Mouse (Mus musculus) thymus, adult 2 months (tissue): ENCODE measurements at regions not wholly inside any gene's neighbourhood (a gene's known extent, or its start where the extent isn't known, plus 50 kb on each side); places are given as distances from the start of the nearest gene placed in this dataset.

Source experiments
- CTCF ChIP-seq: fragments of 200-500 bp; IDR thresholded peaks from 2 replicates; pipeline ENCODE4 v1.5.1; 2012; ENCODE audit warnings: mild to moderate bottlenecking, control low read depth, low read length, moderate library complexity, borderline replicate concordance; ENCODE audit not compliant: control insufficient read depth, poor library complexity, insufficient read depth; ENCODE audit errors: extremely low read depth
- POLR2A ChIP-seq: fragments of 200-500 bp; IDR thresholded peaks from 2 replicates; pipeline ENCODE4 v1.6.1; 2012; ENCODE audit warnings: mild to moderate bottlenecking, low read length, control low read depth, moderate library complexity; ENCODE audit not compliant: control insufficient read depth, poor library complexity, insufficient read depth; ENCODE audit errors: extremely low read depth

DNA sequence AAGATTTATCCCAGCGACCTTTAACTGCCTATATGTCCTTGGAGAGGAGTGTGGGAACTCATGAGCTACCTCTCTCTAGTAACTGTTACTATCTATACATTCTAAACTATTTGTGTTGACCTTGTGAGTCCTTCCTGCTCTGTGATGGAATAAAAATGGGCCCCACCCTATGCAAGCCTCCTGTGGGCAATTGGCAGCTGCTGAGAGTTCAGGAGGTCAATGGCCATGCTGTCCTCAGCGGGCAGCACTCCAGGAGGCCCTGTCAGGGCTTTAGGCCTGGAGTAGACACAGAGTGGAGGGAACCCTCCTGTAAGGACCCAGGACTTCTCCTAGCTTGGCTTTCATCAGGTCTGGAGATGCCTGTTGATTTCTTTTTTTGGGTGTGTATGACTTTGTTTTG is 373.1 kb downstream of the Slc4a3 start:
- TF ChIP-seq CTCF (no peak), POLR2A (no peak)
